Mouse (Mus musculus): ENCODE results near the gene Tap2.
A peak's percentile ranks its signal among the peaks of the same experiment; 100 is the strongest.
"Not testable (repeated sequence)": the region's sequence is repeated elsewhere in the genome, so short reads cannot be mapped to it uniquely, and the experiment has no call there.

The Tap2 gene

DNA sequence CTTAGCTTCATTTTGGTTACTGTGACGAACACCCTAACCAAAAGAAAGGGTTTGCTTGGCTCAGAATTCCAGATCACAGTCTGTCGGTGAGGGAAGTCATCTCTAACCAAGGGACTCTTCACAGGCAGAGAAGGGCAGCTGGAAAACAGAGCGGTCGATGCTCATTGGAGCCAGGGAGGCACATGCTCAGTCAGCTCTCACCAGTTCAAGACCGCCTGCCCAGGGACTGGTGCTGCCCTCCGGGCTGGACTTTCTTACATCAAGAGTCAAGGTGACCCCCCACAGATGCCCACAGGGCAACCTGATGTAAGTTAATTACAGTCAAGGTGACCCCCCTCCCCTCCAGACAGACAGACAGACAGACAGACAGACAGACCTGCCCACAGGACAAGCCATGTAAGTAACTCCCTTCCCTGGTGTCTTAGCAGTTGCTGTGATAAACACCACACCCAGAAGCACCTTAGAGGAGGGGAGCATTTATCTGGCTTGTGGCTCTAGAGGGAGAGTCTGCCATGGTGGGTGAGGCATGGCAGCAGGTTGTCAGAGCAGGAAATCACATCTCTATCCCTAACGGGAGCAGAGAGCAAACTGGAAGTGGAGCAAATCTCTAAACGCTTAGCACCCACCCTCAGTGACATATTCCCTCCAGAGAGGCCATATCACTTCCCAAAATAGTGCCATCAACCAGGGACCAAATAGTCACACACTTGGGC lies 14.0 kb downstream of the Tap2 start:
- DNase-seq: no peak

DNA sequence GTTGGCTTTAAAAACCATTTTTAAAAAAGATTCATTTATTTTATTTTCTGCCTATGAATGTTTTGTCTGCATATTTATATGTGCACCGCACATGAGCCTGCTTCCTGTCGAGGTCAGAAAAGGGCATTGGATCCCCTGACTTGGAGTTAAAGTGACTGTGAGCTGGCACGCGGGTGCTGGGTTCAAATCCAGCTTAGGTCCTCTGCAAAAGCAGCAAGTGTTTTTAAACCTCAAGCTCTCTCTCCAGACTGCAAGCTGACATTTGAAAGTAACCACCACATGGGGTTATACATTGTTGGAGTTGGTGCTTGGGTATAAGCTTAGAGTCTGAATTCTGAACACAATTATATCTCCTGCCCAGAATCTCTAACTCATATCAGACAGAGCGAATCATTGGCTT lies 14.7 kb downstream of the Tap2 start:
- DNase-seq: no peak

DNA sequence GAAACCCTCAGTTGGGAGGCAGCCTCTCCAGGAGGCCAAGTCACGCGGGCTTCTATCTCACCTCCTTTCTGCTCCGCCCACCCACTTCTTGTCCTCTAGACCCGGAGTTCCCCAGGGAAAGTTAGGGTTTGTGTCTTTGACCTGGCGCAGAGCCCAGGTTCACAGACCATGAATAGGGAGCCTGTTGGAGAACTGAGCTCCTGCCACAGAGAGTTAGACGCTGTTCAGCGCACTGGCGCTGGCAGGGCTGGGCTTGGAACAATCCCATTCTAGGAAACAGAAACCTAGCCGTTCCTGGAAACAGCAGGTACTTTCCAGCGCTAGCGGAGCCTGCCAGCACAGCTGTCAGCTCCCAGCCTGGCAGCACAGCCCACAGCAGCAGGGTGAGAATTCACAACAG lies 15.3 kb downstream of the Tap2 start:
- no peak for DNase-seq

DNA sequence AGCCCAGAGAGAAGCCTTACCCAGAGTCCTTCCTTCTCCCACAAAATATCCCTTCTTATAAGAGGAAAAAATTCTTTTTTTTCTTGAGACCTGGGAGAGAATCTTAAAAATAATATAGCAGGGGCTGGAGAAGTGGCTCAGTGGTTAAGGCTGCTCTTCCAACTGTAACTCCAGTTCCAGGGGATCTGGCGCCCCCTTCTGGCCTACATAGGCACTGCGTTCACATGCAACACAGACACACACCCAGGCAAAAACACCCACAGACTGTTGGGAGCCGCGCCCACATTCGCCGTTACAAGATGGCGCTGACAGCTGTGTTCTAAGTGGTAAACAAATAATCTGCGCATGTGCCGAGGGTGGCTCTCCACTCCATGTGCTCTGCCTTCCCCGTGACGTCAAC lies 15.8 kb downstream of the Tap2 start:
- not testable (repeated sequence) for DNase-seq

DNA sequence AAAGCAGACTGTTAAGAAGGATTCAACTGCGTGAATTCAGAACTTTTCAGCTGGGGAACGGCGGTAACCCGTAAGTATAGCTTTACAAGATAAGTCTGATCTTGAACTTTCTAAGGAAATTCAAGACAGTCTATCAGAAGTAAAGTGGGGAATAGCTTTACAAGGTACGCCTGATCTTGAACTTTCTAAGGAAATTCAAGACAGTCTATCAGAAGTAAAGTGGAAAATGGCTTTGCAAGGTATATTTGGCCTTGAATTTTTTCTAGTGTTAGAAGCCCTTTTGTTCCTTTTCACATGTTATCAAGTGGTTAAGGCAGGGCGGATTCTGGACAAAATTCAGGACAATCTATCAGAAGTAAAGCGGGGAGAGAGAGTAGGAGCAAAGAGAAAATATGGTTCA lies 16.5 kb downstream of the Tap2 start:
- DNase-seq: not testable (repeated sequence)

DNA sequence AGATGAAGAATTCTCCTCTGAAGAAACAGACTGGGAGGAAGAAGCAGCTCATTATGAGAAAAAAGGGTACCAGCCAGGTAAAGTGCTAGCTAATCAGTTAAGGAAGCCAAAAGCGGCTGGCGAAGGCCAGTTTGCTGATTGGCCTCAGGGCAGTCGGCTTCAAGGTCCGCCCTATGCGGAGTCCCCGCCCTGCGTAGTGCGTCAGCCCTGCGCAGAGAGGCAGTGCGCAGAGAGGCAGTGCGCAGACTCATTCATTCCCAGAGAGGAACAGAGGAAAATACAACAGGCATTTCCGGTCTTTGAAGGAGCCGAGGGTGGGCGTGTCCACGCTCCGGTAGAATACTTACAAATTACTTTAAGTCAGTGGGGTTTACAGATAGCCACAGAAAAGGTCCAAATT lies 17.1 kb downstream of the Tap2 start:
- not testable (repeated sequence) for DNase-seq

DNA sequence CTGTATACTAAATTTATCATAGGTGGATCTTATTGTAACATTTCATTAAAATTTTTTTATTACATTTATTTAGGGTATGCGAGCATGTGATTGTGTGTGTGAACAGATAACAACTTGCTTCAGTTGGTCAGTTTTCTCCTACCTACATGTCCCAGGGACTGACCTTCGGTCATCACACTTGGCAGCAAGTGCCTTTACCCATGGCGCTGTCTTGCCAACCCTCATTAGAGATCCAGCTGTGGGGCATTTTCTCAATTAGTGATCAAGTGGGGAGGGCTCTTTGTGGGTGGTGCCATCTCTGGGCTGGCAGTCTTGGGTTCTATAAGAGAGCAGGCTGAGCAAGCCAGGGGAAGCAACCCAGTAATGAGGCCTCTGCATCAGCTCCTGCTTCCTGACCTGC lies 21.5 kb downstream of the Tap2 start:
- DNase-seq: no peak

DNA sequence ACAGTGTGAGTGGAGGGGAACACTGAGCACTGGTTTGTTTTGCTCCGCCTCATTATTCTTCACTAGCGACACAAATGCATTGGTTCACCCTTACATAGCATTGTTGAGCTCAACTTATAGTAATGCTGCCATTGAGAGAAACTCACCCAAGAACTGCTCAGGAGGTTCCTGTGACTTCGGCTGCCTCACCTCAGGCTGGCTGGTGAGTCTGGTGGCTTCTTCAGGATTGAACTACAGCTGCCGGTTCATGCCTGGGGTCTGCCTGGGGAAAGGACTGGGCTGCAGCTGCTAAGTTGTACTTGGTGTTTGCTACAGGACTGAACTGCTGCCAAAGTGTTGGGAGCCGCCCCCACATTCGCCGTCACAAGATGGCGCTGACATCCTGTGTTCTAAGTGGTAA lies 22.1 kb downstream of the Tap2 start:
- DNase-seq: no peak

DNA sequence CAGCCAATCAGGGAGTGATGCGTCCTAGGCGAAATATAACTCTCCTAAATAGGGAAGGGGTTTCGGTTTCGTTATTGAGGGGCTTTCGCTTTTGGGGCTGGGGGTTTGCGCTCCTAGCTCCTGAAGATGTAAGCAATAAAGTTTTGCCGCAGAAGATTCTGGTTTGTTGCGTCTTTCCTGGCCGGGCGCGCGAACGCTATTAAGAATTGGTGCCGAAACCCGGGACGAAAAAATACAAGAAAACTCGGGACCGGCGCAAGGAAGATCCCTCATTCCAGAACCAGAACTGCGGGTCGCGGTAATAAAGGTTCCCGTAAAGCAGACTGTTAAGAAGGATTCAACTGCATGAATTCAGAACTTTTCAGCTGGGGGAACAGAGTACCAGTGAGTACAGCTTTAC lies 22.6 kb downstream of the Tap2 start:
- not testable (repeated sequence) for DNase-seq

DNA sequence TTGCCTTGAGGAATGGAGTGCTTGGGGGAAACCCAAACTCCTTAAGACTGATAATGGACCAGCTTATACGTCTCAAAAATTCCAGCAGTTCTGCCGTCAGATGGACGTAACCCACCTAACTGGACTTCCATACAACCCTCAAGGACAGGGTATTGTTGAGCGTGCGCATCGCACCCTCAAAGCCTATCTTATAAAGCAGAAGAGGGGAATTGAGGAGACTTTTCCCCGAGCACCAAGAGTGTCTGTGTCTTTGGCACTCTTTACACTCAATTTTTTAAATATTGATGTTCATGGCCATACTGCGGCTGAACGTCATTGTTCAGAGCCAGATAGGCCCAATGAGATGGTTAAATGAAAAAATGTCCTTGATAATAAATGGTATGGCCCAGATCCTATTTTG lies 27.6 kb downstream of the Tap2 start:
- not testable (repeated sequence) for DNase-seq

DNA sequence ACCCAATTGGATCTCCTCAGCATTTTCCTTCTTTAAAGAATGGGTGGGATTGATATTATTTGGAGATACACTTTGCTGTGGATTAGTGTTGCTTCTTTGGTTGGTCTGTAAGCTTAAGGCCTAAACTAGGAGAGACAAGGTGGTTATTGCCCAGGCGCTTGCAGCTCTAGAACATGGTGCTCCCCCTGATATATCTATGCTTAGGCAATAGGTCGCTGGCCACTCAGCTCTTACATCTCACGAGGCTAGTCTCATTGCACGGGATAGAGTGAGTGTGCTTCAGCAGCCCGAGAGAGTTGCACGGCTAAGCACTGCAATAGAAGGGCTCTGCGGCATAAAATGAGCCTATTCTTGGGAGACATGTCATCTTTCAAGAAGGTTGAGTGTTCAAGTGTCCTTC lies 28.7 kb downstream of the Tap2 start:
- DNase-seq: not testable (repeated sequence)

DNA sequence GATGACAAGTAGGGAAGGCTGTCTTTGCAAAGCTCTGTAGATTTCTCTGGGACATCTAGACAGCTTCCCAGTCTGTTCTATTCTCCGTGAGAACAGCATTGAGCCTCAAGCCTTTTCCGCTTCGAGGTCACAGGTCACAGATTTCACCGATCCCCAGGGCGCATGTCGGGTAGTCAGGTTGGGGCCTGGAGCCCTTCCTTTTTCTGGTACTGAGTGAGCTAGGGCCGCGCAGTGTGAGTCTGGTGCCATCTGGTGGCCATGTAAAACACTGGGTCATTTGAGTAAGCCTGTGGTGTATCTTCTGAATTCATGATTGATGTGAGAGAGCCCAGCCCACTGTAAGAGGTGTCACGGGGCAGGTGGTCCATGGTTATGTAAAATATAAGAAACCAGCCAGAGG lies 31.6 kb downstream of the Tap2 start:
- DNase-seq: peak; percentile 60

DNA sequence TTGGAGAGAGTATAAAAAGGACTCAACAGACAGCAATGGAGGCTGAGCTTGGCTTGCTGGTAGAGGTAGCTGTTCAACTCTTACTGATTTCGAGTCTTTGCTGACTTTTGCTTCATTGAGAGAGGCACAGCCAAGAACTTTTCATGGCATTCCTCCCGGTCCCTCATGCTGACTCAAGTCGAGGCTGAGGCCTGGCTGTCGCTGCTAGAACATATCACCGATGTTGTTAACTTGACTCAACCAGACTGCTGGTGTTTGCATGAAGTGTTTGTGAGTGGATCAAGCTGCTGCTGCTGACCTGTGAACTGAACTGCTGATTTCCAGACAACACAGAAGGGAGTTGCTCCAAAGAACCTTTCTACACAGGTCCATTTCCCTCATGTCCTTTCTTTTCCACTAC lies 33.4 kb downstream of the Tap2 start:
- DNase-seq: no peak

DNA sequence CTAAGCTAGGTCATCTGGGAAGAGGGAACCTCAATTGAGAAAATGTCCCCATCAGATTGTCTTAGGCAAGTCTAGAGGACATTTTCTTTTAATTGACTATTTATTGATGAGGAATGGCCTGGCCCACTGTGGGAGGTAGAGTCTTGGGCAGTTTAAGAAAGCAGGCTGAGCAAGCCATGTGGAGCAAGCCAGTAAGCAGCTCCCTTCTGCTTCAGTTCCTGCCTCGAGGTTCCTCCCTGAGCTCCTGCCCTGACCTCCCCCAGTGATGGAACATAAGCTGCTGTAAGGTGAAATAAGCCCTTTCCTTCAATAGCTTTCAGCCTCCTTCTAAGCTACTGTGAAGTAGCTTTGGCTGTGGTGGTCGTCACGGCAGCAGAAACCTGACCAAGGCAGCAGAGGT lies 34.4 kb downstream of the Tap2 start:
- no peak for DNase-seq

DNA sequence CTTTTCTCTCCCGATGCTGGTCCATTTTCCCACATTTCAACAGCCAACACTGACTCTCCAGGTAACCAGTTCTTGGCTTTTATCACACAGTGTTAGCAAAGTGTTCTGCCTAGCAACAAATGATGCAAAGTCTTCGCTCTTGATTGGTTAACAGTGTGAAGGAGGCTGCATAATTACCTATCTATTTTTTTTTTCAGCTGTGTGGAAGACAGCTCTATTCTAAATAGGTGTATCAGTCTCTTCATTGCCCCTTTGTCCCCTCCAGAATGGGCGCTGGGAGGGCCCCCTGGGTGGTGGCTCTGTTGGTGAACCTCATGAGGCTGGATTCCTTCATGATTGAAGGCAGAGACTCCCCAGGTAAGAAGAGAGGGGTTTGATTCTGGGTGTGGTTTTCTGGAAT lies 35.4 kb downstream of the Tap2 start, which contains the start of gene H2-Ob:
TSS of gene H2-Ob (plus strand) at position 198 of the 400 bp plus-strand sequence.
- DNase-seq: no peak

DNA sequence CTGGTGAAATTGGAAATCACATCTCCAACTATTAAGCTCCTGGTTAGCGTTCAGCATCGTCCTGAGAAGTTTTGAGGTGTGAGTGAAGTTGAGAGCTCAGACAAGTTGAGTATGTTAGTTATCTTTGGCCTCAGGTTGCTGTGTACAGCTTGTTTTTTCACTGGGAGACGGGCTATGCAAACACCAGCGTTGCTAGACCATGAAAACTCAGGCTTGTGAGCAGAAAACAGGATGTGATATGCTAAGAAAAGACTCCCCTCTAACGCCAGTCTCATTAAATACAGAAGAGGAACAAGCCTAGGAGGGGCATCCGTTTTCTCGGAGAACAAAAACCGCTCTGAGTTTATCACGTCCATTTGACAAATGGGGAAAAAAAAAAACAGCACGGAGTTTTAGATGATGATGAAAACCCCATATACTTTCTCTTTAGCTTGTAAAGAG lies 36.3 kb downstream of the Tap2 start:
- DNase-seq: no peak

DNA sequence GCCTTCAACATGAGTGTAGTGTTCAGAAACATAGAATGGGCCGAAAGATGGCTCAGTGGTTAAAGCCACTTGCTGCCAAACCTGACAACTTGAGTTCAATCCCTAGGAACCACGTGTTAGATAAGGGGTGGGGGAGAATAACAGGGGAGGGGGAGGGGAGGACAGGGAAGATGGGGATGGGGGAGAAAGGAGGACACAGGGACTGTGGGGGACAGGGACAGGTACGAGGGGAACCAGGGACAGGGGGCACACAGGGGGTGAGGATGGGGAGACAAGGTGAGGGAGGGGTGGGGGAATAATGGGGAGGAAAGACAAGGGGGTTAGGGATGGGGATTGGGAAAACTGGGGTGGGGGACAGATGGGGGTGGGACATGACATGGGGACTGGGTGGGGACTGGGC lies 37.0 kb downstream of the Tap2 start:
- no peak for DNase-seq

DNA sequence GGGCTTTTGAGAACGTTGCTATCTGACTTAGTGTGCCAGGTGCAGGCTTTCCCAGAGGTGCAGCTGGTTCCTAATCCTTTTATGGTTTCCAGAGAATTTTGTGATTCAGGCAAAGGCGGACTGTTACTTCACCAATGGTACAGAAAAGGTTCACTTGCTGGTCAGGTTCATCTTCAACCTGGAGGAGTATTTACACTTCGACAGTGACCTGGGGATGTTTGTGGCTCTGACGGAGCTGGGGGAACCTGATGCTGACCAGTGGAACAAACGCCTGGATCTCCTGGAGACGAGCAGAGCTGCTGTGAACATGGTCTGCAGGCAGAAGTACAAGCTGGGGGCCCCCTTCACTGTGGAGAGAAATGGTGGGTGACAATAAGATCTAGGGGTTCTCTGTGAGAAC lies 37.6 kb downstream of the Tap2 start:
- no peak for DNase-seq

DNA sequence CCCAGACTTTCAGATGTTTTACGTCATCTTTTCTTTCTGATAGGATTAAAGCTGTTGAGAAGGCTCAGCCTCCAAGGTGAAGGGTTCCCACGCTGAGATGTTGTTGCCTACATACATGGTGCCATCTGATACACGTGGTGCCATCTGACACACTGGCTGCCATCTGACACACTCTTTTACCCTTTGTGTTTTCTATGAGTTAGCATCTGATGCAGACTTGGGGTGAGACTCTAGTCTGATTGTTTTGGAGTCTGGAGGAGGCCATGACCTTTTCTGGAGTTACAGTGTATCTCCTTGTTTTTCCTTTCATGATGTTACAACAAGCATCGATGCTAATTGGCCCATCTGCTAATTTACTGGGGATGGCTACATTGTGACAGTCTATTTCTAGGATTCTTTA lies 41.3 kb downstream of the Tap2 start:
- no peak for DNase-seq

DNA sequence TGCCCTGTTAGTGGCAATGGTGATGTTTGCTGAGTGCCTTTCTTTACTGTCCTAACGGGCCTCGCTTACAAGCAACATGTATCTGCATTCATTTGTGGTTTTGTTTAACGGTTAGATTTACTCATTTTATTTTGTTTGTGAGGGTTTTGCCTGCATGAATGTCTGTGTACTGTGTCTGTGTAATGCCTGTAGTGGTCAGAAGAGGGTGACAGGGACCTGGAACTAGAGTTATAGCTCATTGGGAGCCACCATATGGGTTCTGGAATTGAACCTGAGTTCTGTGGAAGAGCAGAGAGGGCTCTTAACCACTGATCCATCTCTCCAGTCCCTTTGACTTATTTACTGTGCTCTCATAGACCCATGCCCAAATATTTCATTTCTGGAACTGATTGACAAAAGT lies 43.7 kb downstream of the Tap2 start:
- DNase-seq: no peak

DNA sequence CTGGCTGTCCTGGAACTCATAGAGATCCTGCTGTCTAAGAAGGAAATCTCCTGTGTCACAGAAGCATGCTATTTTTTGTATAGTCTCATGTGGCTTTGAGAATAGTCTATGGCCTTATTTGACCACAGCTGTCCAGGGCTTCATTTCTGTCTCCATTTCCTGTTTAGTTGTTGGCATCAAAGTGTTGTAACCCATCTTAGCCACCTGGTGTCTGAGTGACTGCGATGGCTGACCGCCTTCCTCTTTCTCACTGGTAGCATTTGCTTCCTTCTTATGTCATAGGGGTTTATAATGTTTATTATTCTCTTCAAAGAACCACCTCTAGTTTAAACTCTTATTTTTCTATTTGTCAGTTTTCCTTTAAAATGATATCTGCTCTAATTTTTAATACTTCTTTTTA lies 45.4 kb downstream of the Tap2 start:
- DNase-seq: no peak

DNA sequence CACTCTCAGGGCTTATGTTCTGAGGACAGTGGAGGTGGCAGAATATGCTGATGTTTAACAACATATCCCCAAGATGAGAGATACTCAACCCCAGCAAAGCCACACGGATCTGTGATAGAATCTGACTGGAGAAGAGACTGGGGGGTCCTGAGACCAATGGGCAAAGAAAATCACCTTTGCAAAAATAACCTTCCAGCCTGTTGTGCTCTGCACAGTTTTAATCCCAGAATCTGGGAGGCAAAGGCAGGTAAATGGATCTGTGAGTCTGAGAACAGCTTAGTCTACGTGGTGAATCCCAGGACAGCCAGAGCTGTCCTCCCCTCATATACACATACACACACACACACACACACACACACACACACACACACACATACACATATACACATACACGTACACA lies 46.0 kb downstream of the Tap2 start:
- DNase-seq: no peak

DNA sequence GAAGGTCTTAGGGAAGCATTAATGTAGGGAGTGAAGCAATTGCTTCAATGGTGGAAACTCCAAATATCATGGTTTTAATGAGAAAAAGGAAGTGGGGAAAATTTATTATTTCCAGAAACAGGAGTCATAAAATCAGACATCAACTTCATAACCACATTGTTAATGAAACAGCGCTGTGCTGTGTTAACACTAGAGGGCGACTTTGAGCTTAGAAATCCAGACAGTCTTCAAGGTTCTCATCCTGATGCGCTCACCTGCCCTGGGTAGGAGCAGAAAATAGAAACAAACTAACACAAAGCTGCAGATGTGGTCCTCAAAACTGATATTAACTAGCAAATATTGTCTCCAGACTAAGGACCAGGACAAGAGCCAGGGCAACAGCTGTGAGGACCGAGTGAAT lies 46.6 kb downstream of the Tap2 start:
- DNase-seq: peak; percentile 26

DNA sequence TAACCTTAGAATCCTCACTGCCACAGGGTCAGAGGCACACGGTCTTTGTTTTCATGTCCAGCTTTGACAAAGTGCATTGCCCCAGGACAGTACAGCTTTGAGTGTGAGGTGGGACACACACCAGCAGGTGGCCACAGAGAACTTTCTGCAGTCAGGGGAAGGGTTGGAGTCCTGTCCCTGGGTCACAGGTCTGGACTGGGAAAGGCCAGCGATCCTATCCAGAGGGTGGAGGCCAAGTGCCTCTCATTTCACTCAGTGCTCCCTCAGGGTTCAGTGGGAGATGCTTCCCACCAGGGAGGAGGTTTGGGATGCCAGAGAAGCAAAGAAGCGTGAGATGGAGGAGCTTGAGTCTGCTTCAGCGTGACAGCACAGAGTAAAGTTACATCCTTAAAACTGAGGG lies 48.3 kb downstream of the Tap2 start:
- DNase-seq: no peak

DNA sequence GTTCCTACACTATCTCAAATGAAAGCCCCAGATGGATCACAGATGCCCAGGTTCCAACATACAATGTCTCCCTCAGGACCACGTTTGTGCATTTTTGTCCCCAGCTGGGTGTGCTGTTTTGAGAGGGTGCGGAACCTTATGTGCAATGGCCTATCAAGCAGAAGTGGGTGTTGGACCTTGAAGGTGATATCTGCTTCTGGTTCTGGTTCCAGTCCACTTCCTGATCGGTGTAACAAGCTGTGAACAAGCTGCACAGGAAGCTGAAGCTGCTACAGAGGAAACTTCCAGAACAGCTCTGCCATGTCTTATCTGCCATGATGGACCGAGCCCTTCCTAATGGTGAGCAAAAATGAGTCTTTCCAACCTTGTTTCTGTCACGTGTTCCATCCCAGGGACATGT lies 53.2 kb downstream of the Tap2 start:
- no peak for DNase-seq
